Comparison of ENCODE assay signal across 9 mouse cellular contexts in genomic region chr7:81339783-81340182, GRCm38 (mm10). TPM values are rescaled to one million over a fixed set of nuclear protein-coding genes. Genes with fewer than 3 reads are reported as not detected.
A peak's percentile ranks its signal among the peaks of the same experiment; 100 is the strongest.
DNase-seq lines count a peak whose midpoint lies in the region; ATAC-seq and TF ChIP-seq lines count a peak whose summit lies in the region.
"Had no signal": no experiment of that assay in that cellular context is flagged by ENCODE, and none has a peak within 500 bp of the region (broad histone marks: within the 10 kb centered on the region; RNA-seq: fewer than 3 reads in every experiment).

No protein-coding gene starts in this region.

- H3K9me3 ChIP-seq in forebrain, postnatal 0 days (ENCODE audit: low read length): no peaks in the 10 kb centered on the region
- H3K9me3 ChIP-seq in forebrain, embryonic 15.5 days: no peaks in the 10 kb centered on the region
- no peaks in the 10 kb centered on the region for H3K9me3 ChIP-seq in neural tube, embryonic 11.5 days (ENCODE audit: control insufficient read depth, low read length)
- H3K9me3 ChIP-seq: limb, embryonic 12.5 days had no signal

- DNase-seq in forebrain, postnatal 0 days: peak; percentile 74
- peak; percentile 46 to 57 for DNase-seq in right cerebral cortex, adult 2 months (ENCODE audit: low spot score in 2 of 2)
- no peak for DNase-seq in right cerebral cortex, postnatal 36 days (ENCODE audit: low spot score in 2 of 2)
- DNase-seq in c-Kit-positive CD71-positive TER-119-negative erythroid progenitor cells, embryonic 14.5 days (ENCODE audit: low read depth): peak; percentile 60
- peak; percentile 72 to 79 for DNase-seq in kidney, postnatal 25 days
- peak; percentile 66 for DNase-seq in neural tube, embryonic 11.5 days (ENCODE audit: low spot score)
- no peak for DNase-seq in frontal cortex, postnatal 25 days (ENCODE audit: low spot score in 2 of 2)

- H3K9ac ChIP-seq in forebrain, postnatal 0 days: no peak overlapping the region
- H3K9ac ChIP-seq in forebrain, embryonic 15.5 days (replicated peaks): no peak overlapping the region
- no peak overlapping the region for H3K9ac ChIP-seq in neural tube, embryonic 11.5 days (ENCODE audit: low read length)
- H3K9ac ChIP-seq: limb, embryonic 12.5 days had no signal

- ATAC-seq in forebrain, postnatal 0 days: peak; percentile 51
- no peak for ATAC-seq in forebrain, embryonic 15.5 days (replicated peaks)
- ATAC-seq in neural tube, embryonic 11.5 days (ENCODE audit: insufficient read depth, low FRiP score, low TSS enrichment): no peak

- no peak overlapping the region for H3K4me2 ChIP-seq in forebrain, postnatal 0 days (ENCODE audit: low read depth)
- H3K4me2 ChIP-seq in forebrain, embryonic 15.5 days (replicated peaks): no peak overlapping the region
- no peak overlapping the region for H3K4me2 ChIP-seq in neural tube, embryonic 11.5 days (ENCODE audit: low read depth)
- H3K4me2 ChIP-seq: limb, embryonic 12.5 days had no signal

- H3K4me1 ChIP-seq in forebrain, postnatal 0 days (ENCODE audit: insufficient read depth): no peaks in the 10 kb centered on the region
- H3K4me1 ChIP-seq in forebrain, embryonic 15.5 days: peaks cover 28% of the 10 kb centered on the region
- H3K4me1 ChIP-seq in neural tube, embryonic 11.5 days (ENCODE audit: control insufficient read depth, insufficient read depth, low read length): peaks cover 14% of the 10 kb centered on the region

- peak; percentile 90 for TF ChIP-seq CTCF in forebrain, postnatal 0 days (IDR thresholded peaks at IDR 0.05; ENCODE audit: low read depth)

- H3K27me3 ChIP-seq in forebrain, postnatal 0 days (ENCODE audit: insufficient read depth, low read length): no peaks in the 10 kb centered on the region
- H3K27me3 ChIP-seq in forebrain, embryonic 15.5 days: no peaks in the 10 kb centered on the region
- H3K27me3 ChIP-seq in neural tube, embryonic 11.5 days (ENCODE audit: control insufficient read depth, insufficient read depth, low read length): no peaks in the 10 kb centered on the region
- H3K27me3 ChIP-seq: limb, embryonic 12.5 days had no signal

- 79% methylated on average over 4 of the region's 4 CpGs for WGBS in forebrain, postnatal 0 days
- 83% methylated on average over 4 of the region's 4 CpGs for WGBS in forebrain, embryonic 15.5 days
- WGBS in neural tube, embryonic 11.5 days: 86% methylated on average over 4 of the region's 4 CpGs

- H3K36me3 ChIP-seq in forebrain, postnatal 0 days (ENCODE audit: insufficient read depth): peaks cover 35% of the 10 kb centered on the region
- peaks cover 47% of the 10 kb centered on the region for H3K36me3 ChIP-seq in forebrain, embryonic 15.5 days
- peaks cover 19% of the 10 kb centered on the region for H3K36me3 ChIP-seq in neural tube, embryonic 11.5 days (ENCODE audit: control insufficient read depth, insufficient read depth, low read length)

- no peak overlapping the region for H3K27ac ChIP-seq in forebrain, postnatal 0 days (ENCODE audit: low read depth, low read length)
- H3K27ac ChIP-seq in forebrain, embryonic 15.5 days (replicated peaks): no peak overlapping the region
- H3K27ac ChIP-seq in neural tube, embryonic 11.5 days (ENCODE audit: low read depth, low read length): no peak overlapping the region
- H3K27ac ChIP-seq: limb, embryonic 12.5 days had no signal

- no peak overlapping the region for H3K4me3 ChIP-seq in forebrain, postnatal 0 days (ENCODE audit: low read depth, low read length)
- H3K4me3 ChIP-seq in forebrain, embryonic 15.5 days: no peak overlapping the region
- H3K4me3 ChIP-seq in neural tube, embryonic 11.5 days (ENCODE audit: low read depth, low read length): no peak overlapping the region
- H3K4me3 ChIP-seq: limb, embryonic 12.5 days had no signal

RNA-seq across cellular contexts. Expression of gene Rps17, which starts 5.3 kb away (rescaled TPM):
- total RNA-seq in forebrain, postnatal 0 days (2014; rRNA removed): 883 and 1,228 TPM in 2 replicates
- polyA plus RNA-seq in forebrain, postnatal 0 days (2015; fragmentation: Nextera tagmentation; extraction: Ambion mirVana): 706 and 832 TPM in 2 replicates
- polyA plus RNA-seq in forebrain, embryonic 15.5 days (2015; fragmentation: Nextera tagmentation; extraction: Ambion mirVana): 804 and 852 TPM in 2 replicates
- 1,090 and 1,108 TPM in 2 replicates for polyA plus RNA-seq in neural tube, embryonic 11.5 days (2014; fragmentation: Nextera tagmentation; extraction: Ambion mirVana)

Comparison
In these comparisons a context has a peak if more than half of its experiments do, and no peak if none do; other contexts are left out.
1. DNase-seq: peak in forebrain, postnatal 0 days (single experiment), right cerebral cortex, adult 2 months (2 of 2), c-Kit-positive CD71-positive TER-119-negative erythroid progenitor cells, embryonic 14.5 days (single experiment), kidney, postnatal 25 days (2 of 2) and neural tube, embryonic 11.5 days (single experiment); none in right cerebral cortex, postnatal 36 days (0 of 2) and frontal cortex, postnatal 25 days (0 of 2).